Mouse (Mus musculus) cortical plate, adult 2 months (tissue): ENCODE measurements around the gene Pip4k2a.

ENCODE experiments used
- CTCF ChIP-seq: fragments of 200-500 bp; IDR thresholded peaks from 2 replicates; pipeline ENCODE4 v1.5.1; 2011; ENCODE audit warnings: mild to moderate bottlenecking, control low read depth, low read length; ENCODE audit not compliant: insufficient read depth; ENCODE audit errors: extremely low read depth
- POLR2A ChIP-seq: fragments of 200-500 bp; IDR thresholded peaks from 2 replicates; pipeline ENCODE4 v1.6.1; 2011; ENCODE audit warnings: mild to moderate bottlenecking, low read length, control low read depth; ENCODE audit not compliant: insufficient read depth; ENCODE audit errors: extremely low read depth

- TF ChIP-seq POLR2A: no peak
- TF ChIP-seq CTCF: no peak
Measured at GRCm38 (mm10) chr2:18900635-18901034, 97.3 kb downstream of the Pip4k2a start.
